Mouse (Mus musculus): ENCODE measurements around the gene Laptm5.
A peak's percentile ranks its signal among the peaks of the same experiment; 100 is the strongest.

Laptm5 gene

DNA sequence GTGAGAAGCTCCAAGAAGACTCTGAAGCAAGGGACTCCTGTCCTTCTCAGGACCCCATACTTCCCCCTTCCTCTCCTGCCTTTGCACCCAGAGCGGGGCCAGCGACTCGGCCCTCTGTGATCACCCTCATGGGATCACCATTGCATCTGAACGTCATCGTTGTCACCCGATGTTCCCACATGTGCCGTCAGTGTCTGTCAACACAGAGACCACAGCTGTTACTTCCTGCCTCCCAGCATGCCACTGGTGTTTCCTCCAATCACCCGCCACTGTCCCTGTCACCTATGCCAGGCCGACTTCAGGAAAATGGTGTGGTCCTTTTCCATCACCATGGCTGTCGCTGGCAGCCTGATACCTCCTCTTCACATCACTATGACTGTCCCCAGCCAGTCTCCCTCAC lies 9.1 kb downstream of the Laptm5 start:
- DNase-seq = peak; percentile 35 to 65

DNA sequence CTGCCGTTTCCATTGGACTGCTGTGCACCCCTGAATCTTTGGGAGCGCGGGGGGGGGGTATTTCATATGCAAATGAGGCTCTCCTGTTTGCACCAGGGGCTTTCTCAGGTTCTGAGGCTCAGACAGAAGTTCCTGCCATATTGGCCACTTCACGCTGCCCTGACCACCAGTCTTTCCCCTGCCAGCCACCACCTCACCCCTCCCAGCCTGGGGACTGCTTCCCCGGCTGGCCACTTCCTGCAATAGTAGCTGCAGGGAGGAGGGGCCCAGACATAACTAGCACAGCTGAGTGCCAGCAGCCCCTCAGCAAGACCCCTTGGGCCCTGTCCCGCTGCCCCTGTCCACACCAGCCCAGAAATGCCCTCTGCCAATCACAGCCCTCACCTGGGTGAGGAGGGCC lies 13.3 kb downstream of the Laptm5 start:
- no peak for DNase-seq

DNA sequence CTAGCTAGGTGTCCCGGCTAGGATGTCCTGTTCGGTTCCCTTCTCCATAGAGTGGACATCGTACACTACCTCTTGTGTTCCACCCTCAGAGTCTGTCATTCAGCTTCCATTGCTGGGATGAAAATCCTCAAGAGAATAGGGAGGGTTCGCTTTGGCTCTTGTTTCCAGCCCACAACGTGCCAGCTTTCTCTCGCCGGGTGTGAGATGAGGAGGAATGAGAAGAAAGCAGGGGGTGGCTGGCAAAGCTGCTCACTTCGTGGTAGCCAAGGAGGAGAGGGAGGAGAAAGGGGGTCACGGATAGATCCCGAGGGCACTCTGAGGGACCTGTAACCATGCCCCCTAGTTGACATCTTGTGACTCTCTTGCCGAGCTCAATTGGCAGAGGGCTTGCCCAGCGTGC lies 14.9 kb downstream of the Laptm5 start:
- no peak for DNase-seq

DNA sequence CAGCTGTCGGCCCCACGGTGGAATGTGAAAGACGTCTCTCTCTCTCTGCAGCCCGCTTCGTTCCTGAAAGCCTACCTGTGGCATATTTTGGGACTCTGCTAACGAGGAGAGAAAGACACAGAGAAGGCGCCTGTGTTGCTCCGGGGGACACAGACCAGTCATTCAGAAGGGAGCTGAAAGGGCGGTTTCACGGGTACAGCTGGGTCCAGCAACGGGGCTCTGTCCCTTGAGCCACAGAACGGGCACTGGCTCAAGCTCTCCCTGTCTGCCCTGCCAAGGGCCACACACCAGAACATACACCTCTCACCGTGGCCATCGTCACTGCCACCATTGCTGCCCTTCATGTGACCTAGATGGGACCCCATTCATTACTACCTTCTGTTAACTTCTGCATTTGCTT lies 29.7 kb downstream of the Laptm5 start:
- DNase-seq = no peak

DNA sequence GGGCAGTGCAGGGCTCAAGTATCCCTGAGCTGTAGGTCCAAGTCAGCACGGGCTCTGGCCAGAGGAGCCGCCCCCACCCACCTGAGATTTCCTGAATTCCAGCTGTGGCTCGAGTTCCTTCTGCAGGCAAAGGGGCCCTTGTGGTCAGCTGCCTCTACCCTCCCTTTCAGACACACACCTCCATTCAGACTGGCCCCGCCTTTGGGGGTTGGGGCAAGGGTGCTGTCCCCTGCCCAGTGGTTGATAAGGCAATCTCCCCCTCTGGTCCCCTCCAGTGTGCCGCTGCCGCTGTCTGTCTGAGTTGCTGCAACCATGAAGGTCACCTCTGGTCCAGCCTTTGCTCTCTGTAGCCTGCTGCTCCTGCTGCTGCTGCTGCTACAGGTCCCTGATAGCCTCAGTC lies 31.2 kb downstream of the Laptm5 start, which contains the start of gene Matn1:
Matn1 (plus strand) TSS at position 274 of the 400 bp plus-strand sequence.
- DNase-seq = no peak

DNA sequence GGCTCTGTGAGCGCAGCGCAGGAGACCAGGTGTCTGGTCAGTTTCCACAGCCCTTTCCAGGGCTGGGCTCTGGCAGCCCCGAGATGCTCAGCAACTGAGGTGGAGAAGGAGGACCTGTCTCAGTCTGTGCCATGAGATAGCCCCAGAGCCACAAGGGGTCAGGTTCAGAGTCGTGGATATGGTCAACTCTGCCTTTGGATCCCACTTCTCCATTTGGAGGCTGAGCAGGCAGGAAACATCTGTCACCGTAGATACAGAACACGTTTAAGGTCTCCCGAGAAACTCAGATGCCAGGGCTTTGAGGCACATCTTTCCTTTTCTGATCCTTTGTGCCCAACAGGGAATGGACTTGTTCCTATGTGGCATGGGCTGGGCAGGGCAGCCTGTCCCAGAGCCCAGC lies 31.9 kb downstream of the Laptm5 start:
- DNase-seq = no peak

DNA sequence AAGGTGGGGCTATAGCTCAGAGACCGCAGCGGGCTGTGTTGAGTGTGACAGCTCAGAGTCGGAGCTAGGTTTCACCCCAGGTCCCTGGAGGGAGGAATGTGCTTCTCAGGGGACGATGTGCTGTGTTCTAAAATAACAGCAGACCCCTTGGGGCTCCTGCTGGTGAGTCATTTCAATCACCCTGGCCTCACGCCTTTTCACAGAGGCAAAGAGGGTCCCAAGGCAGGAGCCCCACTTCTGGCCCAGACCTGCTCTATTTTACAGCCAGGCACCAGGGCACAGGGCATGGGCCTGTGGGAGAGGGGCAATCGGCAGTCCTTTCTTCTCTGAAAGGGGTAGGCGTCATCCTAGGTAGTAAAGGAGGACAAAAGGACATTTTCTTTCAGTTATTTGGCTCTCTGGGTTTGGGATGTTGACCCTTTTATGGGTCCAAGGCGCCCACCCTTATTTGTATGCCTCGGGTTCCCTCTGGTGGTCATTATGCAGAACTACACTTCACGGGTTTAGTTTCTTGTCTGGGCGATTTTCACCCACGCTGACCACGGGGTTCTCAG lies 34.2 kb downstream of the Laptm5 start:
- no peak for DNase-seq

DNA sequence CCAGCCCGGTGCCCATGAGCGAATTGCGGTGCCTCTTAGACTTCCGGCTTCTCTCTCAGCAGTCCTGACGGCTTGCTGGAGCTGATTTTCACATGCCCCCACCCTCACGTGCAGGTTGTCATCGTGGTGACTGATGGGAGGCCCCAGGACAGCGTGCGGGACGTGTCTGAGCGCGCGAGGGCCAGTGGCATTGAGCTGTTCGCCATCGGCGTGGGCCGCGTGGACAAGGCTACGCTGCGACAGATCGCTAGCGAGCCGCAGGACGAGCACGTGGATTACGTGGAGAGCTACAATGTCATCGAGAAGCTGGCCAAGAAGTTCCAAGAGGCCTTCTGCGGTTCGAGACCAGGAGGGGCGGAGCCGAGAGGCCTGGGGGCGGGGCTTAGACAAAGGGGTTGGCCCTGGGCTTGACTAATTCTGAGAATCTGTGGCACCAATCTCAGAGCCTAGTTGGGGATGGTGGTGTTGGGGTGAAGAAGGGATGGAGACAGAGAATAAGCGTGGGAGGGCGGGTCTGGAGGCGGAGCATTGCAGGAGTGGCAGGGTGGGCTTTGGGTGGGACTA lies 37.0 kb downstream of the Laptm5 start:
- no peak for DNase-seq

DNA sequence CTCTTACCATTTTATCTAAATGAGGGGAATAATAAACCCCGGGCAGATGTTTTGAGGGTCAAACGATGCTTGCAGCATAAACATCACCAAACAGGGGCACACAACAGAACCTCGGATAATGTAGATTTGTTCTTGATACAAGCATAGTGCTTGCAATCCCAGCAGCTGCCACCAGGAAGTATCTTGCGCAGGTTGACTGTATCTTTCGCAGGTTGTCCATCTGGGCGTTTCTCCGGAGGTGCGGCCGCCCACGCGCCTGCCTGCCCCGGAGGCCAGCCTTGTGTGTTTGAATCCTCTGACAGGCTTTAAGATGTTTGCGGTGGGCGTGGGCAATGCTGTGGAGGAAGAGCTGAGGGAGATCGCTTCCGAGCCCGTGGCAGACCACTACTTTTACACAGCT lies 39.6 kb downstream of the Laptm5 start:
- DNase-seq = no peak

DNA sequence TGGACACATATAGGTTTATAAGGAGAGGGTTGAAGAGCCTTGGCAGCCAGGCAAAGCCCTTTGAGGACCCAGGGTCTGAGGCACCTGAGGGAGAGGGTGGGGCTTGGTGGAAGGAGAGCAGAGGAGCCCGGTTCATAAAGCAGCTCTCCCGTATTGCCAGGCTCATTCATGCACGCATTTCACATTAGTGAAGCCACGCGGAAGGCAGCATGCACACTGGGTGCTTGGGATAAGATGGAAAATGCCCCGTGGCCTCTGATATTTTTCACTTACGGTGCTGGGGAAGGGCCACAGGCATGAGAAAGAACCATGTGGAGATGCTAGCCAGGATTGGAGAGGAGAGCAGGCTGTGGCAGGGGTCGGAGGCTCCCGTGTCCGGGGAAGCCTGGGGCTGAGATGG lies 44.2 kb downstream of the Laptm5 start:
- DNase-seq = no peak

DNA sequence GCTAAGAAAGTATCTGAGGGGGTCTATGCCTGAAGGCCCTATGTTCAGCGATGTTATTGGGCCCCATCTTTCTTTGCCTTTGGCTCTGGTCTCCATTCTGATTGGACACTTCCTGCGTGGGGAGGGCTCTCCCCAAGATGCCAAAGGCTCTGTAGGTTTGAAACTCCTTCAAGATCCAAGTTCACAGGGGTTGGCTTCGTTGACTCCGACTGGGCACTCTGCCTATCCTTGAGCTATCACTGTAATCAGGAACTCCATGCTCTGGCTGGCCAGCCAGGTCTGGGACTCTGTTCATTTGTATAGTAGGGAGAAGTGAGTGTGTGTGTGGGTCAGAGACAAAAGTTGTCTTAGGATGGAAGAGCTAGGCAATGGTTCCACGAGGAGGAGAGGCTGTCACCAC lies 45.9 kb downstream of the Laptm5 start:
- DNase-seq = no peak

DNA sequence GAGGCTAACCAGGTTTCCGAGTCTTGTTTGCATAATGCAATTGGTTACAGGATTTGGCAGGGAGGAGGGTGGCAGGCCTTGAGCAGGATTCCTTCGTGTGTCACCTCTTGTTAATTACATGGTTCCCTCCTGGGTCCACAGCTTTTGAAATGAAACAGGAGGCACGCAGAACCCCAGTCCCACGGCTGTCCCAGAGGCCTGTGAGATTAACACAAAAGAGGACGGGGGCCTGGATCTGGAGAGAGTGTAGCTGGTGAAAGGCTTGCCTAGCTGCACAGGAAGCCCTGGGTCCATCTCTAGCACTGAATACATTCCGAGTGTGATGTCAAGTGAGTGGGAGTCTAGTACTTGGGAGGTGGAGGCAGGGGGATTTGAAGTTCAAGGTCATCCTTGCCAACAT lies 46.8 kb downstream of the Laptm5 start:
- no peak for DNase-seq

DNA sequence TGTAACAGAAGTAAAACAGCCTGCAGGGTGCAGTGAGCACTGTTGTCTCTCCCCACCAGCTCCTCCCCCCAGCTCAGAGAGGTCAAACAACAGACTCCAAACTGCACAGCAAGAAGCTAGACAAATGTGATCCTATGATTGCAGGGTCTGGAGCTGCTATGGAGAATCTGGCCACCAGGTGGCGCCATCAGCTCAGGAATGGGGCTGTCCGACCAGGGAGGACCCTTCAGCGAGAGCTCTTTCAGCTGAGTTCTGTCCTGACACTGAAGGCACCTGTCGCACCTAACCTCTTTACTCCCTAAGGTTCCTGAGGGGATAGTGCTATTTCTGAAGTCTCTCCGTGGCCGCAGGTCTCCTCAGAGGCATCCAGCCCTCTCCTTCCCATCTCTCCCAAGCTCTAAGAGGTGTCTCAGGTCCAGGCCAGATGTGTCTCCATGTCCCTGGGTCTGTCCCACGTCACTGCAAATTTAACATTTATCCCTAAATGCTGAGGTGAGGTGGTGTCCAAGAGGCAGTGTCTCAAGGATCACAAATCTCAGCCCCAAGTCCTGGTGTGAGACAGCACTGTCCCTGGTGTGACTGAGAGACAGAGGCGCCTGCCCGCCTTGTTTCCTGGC lies 47.3 kb downstream of the Laptm5 start:
- peak; percentile 36 to 42 for DNase-seq

DNA sequence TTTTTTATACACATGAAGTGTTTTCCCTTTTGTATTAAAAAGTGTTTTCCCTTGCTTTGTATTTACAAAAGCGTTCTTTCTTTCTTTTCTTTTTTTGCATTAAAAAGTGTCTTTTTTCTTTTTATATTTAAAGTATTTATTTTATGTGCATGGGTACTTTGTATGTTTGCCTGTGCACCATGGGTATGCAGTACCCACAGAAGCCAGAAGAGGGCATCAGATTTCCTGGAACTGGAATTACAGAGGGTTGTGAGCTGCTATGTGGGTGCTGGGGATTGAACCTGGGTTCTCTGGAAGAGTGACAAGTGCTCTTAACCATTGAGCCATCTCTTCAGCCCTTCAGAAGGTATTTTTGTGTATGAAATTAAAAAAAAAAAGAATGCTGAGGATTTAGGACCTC lies 58.4 kb downstream of the Laptm5 start:
- no peak for DNase-seq

DNA sequence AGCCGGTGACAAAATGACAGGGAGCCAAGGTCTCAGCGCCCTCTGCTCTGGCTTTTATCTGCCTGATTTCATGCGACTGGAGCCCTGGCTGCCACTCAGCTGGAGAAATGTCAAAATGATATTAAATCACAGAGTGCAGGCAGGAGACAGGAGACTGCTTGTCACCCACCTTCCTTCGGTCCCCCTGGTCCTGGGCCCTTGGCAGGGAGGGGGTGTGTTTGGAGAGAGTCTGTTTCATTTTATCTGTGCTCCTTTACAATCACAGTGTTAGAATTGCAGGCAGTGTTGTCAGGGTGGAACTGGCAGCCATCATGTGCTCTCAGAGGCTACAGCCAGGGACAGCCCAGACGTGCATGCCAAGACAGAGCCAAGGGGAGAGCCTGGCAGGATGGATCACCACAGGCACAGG lies 59.5 kb downstream of the Laptm5 start:
- DNase-seq = no peak

DNA sequence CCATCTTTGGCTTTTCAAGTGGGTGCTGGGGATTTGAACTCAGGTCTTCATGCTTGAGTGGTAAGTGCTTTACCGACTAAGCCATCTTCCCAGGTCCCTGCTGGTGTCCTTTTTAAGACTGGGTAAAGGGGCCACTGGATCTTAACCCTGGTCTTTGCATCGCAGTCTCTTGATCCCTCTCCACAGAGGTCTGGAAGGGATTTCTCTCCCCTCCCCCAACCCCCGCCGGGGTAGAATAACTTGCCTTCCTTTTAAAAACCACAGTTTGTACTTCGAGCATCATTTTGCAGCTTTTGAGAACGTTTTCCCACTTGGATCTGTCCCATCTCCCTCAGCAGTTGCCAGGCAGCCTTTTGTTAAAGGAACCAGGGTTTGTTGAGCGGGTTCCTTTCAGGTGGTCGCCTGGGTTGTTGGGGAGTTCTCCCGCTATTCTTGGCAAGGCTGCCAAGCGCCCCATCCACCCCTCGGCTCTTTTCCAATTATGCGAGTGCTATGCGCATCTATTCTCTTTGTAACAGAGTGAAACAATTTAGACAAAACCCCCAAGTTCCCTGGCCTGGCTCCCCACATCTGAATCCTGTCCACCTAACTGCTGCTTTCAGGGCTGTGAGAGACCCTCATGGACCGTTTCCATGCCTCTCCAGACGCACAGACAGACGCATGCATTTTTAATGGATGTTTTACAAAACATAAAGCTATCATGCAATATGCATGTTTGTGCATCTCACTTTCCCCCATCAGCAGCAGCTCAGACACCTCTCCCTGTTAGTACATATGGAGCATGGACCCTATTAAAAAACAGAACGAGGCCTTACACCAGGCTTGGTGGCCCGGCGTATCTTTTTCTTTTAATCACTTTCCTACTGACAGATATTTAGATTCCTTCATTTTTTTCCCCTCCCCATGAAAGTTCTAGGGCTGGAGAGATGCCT lies 60.7 kb downstream of the Laptm5 start:
- DNase-seq = no peak

DNA sequence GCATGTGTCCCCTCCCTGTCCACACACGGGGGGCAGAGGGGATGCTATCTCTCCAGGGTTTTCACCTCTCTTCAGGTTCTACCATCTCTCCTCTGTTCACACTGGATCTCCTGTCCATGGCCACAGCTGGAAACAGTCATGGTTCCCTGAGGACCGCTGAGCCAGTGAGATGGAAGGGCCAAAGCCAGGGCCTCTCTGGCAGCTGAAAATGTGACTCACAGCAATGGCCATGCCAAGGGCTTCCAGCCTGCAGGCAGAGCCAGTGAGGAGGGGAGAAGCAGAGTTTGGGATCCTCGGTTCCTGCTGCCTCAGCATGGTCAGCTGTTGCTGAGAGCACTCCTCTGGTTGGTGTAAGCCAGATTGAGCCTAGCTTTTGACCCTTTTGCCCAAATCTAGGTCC lies 66.1 kb downstream of the Laptm5 start:
- DNase-seq = no peak

DNA sequence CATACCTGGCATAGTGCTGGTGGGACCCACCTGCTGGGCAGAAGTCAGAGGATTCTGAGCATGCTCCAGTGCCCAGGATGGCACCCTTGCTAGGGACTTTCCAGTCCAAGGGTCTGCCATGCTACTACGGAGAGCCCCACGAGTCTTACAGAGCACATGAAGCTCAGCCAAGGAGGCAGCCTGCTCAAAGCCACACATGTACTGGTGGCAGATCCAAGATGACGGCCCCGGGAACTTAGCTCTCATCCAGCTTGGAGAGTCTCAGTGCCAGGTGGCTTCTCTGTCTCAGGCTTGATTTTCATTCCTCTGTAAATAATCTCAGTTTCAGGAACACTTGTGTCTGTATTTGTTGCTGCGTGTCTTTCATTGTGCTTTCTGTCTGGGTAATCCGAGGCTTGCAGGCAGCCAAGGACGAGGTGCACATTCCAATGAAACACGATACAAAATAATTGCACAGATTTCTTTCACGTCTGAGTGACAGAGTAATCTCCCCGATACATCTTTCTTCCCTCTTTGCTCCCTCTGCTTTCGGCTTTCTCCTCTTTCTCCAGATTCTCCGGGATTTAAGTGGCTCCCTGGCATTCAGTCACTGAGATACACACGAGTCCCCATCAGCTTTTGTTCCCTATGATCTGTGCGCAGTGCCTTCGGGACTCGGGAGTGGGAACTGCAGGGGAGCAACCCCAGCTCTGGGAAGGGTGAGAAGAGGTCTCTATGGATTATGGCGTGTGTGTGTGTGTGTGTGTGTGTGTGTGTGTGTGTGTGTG lies 71.7 kb downstream of the Laptm5 start:
- DNase-seq = no peak

Data from thymus, adult 18-20 months (tissue).